Mouse (Mus musculus): ENCODE results near the gene Klhl36. TPM values are rescaled to one million over a fixed set of nuclear protein-coding genes. Genes with fewer than 3 reads are reported as not detected.
A peak's percentile ranks its signal among the peaks of the same experiment; 100 is the strongest.
"Not testable (repeated sequence)": the region's sequence is repeated elsewhere in the genome, so short reads cannot be mapped to it uniquely, and the experiment has no call there.

Gene Klhl36
- total RNA-seq, 1 experiment, result 3.6 TPM

- no peak overlapping the region for H3K9ac ChIP-seq (ENCODE audit: insufficient read depth, low read depth, low read length, poor library complexity, severe bottlenecking)
- in situ Hi-C loops (cut with MboI; ENCODE audit: low sequenced_read_pairs in 2 of 2, unreplicated experiment in 2 of 2), result no loop called here
Measured at GRCm38 (mm10) chr8:119843444-119843843, 18.6 kb upstream of the Klhl36 start.

GRCm38 (mm10) chr8:119844577-119844976, 17.5 kb upstream of the Klhl36 start:
- Histone ChIP-seq H3K4me1 (ENCODE audit: control insufficient read depth in 2 of 2, insufficient read depth in 2 of 2, low read length in 2 of 2, poor library complexity in 1 of 2) (peaks cover 0 to 6% of the 10 kb centered on the region in 2 experiments; a peak in 2 of 4 replicates), H3K4me3 (ENCODE audit: insufficient read depth in 1 of 2, low read depth in 1 of 2, low read length in 2 of 2, poor library complexity in 1 of 2, severe bottlenecking in 1 of 2) (no peak overlapping the region), H3K9me3 (ENCODE audit: control insufficient read depth, insufficient read depth, low read depth, low read length) (no peaks in the 10 kb centered on the region), H3K27ac (ENCODE audit: insufficient read depth, low read depth, low read length, poor library complexity, severe bottlenecking) (no peak overlapping the region), H3K36me3 (ENCODE audit: control insufficient read depth, insufficient read depth, low read length, poor library complexity, severe bottlenecking) (no peaks in the 10 kb centered on the region), H3K9ac (ENCODE audit: insufficient read depth, low read depth, low read length, poor library complexity, severe bottlenecking) (no peak overlapping the region)
- TF ChIP-seq ZNF384 (IDR thresholded peaks at IDR 0.05; ENCODE audit: low read depth, low read length), result no peak
- TF ChIP-seq MAFK (IDR thresholded peaks at IDR 0.05; ENCODE audit: insufficient read depth, low read depth, low read length), result no peak
- TF ChIP-seq CHD2 (IDR thresholded peaks at IDR 0.05; ENCODE audit: low read depth, low read length), result no peak
- TF ChIP-seq HCFC1 (IDR thresholded peaks at IDR 0.05; ENCODE audit: borderline replicate concordance, insufficient read depth, low read length), result no peak
- TF ChIP-seq ZC3H11A (IDR thresholded peaks at IDR 0.05; ENCODE audit: borderline replicate concordance, low read depth, low read length), result no peak
- no peak for DNase-seq (ENCODE audit: low read depth, low spot score)
- in situ Hi-C loops (cut with MboI; ENCODE audit: low sequenced_read_pairs in 2 of 2, unreplicated experiment in 2 of 2), result no loop called here

More at GRCm38 (mm10) chr8:119843444-119843843, 18.6 kb upstream of the Klhl36 start:
- peaks cover 7 to 13% of the 10 kb centered on the region in 2 experiments for H3K4me1 ChIP-seq (ENCODE audit: control insufficient read depth in 2 of 2, insufficient read depth in 2 of 2, low read length in 2 of 2, poor library complexity in 1 of 2)
- no peak overlapping the region for H3K4me3 ChIP-seq (ENCODE audit: insufficient read depth in 1 of 2, low read depth in 1 of 2, low read length in 2 of 2, poor library complexity in 1 of 2, severe bottlenecking in 1 of 2)
- peak; percentile 51; the same call in 1 of the 2 replicates for TF ChIP-seq ZC3H11A (IDR thresholded peaks at IDR 0.05; ENCODE audit: borderline replicate concordance, low read depth, low read length)
- TF ChIP-seq CHD2 (IDR thresholded peaks at IDR 0.05; ENCODE audit: low read depth, low read length), result no peak
- no peak for TF ChIP-seq ZNF384 (IDR thresholded peaks at IDR 0.05; ENCODE audit: low read depth, low read length)
- TF ChIP-seq MAFK (IDR thresholded peaks at IDR 0.05; ENCODE audit: insufficient read depth, low read depth, low read length), result no peak
- H3K27ac ChIP-seq (ENCODE audit: insufficient read depth, low read depth, low read length, poor library complexity, severe bottlenecking), result no peak overlapping the region
- DNase-seq (ENCODE audit: low read depth, low spot score), result peak; percentile 68
- H3K9me3 ChIP-seq (ENCODE audit: control insufficient read depth, insufficient read depth, low read depth, low read length), result no peaks in the 10 kb centered on the region
- H3K36me3 ChIP-seq (ENCODE audit: control insufficient read depth, insufficient read depth, low read length, poor library complexity, severe bottlenecking), result no peaks in the 10 kb centered on the region

- H3K9me3 ChIP-seq (ENCODE audit: control insufficient read depth, insufficient read depth, low read depth, low read length); H3K4me1 ChIP-seq (ENCODE audit: control insufficient read depth in 2 of 2, insufficient read depth in 2 of 2, low read length in 2 of 2, poor library complexity in 1 of 2); DNase-seq (ENCODE audit: low read depth, low spot score); in situ Hi-C loops (cut with MboI; ENCODE audit: low sequenced_read_pairs in 2 of 2, unreplicated experiment in 2 of 2); H3K9ac ChIP-seq (ENCODE audit: insufficient read depth, low read depth, low read length, poor library complexity, severe bottlenecking); H3K36me3 ChIP-seq (ENCODE audit: control insufficient read depth, insufficient read depth, low read length, poor library complexity, severe bottlenecking); H3K4me3 ChIP-seq (ENCODE audit: insufficient read depth in 1 of 2, low read depth in 1 of 2, low read length in 2 of 2, poor library complexity in 1 of 2, severe bottlenecking in 1 of 2); H3K27ac ChIP-seq (ENCODE audit: insufficient read depth, low read depth, low read length, poor library complexity, severe bottlenecking): not testable (repeated sequence)
Measured at GRCm38 (mm10) chr8:119845741-119846140, 16.3 kb upstream of the Klhl36 start.

- Histone ChIP-seq H3K4me1 (ENCODE audit: control insufficient read depth in 2 of 2, insufficient read depth in 2 of 2, low read length in 2 of 2, poor library complexity in 1 of 2) (no peaks in the 10 kb centered on the region; a peak in 2 of 4 replicates), H3K27ac (ENCODE audit: insufficient read depth, low read depth, low read length, poor library complexity, severe bottlenecking) (no peak overlapping the region), H3K9ac (ENCODE audit: insufficient read depth, low read depth, low read length, poor library complexity, severe bottlenecking) (no peak overlapping the region), H3K9me3 (ENCODE audit: control insufficient read depth, insufficient read depth, low read depth, low read length) (no peaks in the 10 kb centered on the region), H3K4me3 (ENCODE audit: insufficient read depth in 1 of 2, low read depth in 1 of 2, low read length in 2 of 2, poor library complexity in 1 of 2, severe bottlenecking in 1 of 2) (0 out of 4 replicates have a peak overlapping the region, but pooled peaks of 1 of the 2 experiments have one; percentile 17), H3K36me3 (ENCODE audit: control insufficient read depth, insufficient read depth, low read length, poor library complexity, severe bottlenecking) (no peaks in the 10 kb centered on the region)
- TF ChIP-seq MAFK (IDR thresholded peaks at IDR 0.05; ENCODE audit: insufficient read depth, low read depth, low read length), result no peak
- no peak for DNase-seq (ENCODE audit: low read depth, low spot score)
- in situ Hi-C loops (cut with MboI; ENCODE audit: low sequenced_read_pairs in 2 of 2, unreplicated experiment in 2 of 2), result no loop called here
Measured at GRCm38 (mm10) chr8:119847232-119847922, 14.7 kb upstream of the Klhl36 start.

GRCm38 (mm10) chr8:119853521-119853920, 8.5 kb upstream of the Klhl36 start:
- H3K9ac ChIP-seq (ENCODE audit: insufficient read depth, low read depth, low read length, poor library complexity, severe bottlenecking), result no peak overlapping the region
- in situ Hi-C loops (cut with MboI; ENCODE audit: low sequenced_read_pairs in 2 of 2, unreplicated experiment in 2 of 2), result no loop called here
- no peaks in the 10 kb centered on the region for H3K36me3 ChIP-seq (ENCODE audit: control insufficient read depth, insufficient read depth, low read length, poor library complexity, severe bottlenecking)
- DNase-seq (ENCODE audit: low read depth, low spot score), result no peak
- H3K9me3 ChIP-seq (ENCODE audit: control insufficient read depth, insufficient read depth, low read depth, low read length), result no peaks in the 10 kb centered on the region
- H3K4me3 ChIP-seq (ENCODE audit: insufficient read depth in 1 of 2, low read depth in 1 of 2, low read length in 2 of 2, poor library complexity in 1 of 2, severe bottlenecking in 1 of 2), result no peak overlapping the region
- peaks cover 2 to 7% of the 10 kb centered on the region in 2 experiments; a peak in 2 of 4 replicates for H3K4me1 ChIP-seq (ENCODE audit: control insufficient read depth in 2 of 2, insufficient read depth in 2 of 2, low read length in 2 of 2, poor library complexity in 1 of 2)
- TF ChIP-seq HCFC1 (IDR thresholded peaks at IDR 0.05; ENCODE audit: borderline replicate concordance, insufficient read depth, low read length) (no peak), CHD2 (IDR thresholded peaks at IDR 0.05; ENCODE audit: low read depth, low read length) (no peak), ZNF384 (IDR thresholded peaks at IDR 0.05; ENCODE audit: low read depth, low read length) (no peak), MAFK (IDR thresholded peaks at IDR 0.05; ENCODE audit: insufficient read depth, low read depth, low read length) (no peak), ZC3H11A (IDR thresholded peaks at IDR 0.05; ENCODE audit: borderline replicate concordance, low read depth, low read length) (no peak)
- no peak overlapping the region for H3K27ac ChIP-seq (ENCODE audit: insufficient read depth, low read depth, low read length, poor library complexity, severe bottlenecking)
